Mouse (Mus musculus): Measurements from ENCODE around the gene Gne. TPM values are rescaled to one million over a fixed set of nuclear protein-coding genes. Genes with fewer than 3 reads are reported as not detected.
"Not testable (repeated sequence)": the region's sequence is repeated elsewhere in the genome, so short reads cannot be mapped to it uniquely, and the experiment has no call there.

Gene Gne
- polyA plus RNA-seq, 1 experiment, result 31.0 TPM

- H3K4me3 ChIP-seq (replicated peaks), result peak overlapping the region; percentile 85
These were observed 21.9 kb downstream of the Gne start for GRCm38 (mm10) chr4:44062062-44062461.

GRCm38 (mm10) chr4:44059674-44060073, 24.3 kb downstream of the Gne start:
- H3K36me3 ChIP-seq (replicated peaks; ENCODE audit: low read length), result peaks cover 78% of the 10 kb centered on the region
- TF ChIP-seq GATA1 (IDR thresholded peaks at IDR 0.05; ENCODE audit: borderline replicate concordance, low read length) (no peak), FLI1 (IDR thresholded peaks at IDR 0.05; ENCODE audit: low read length) (no peak)

More at GRCm38 (mm10) chr4:44062062-44062461, 21.9 kb downstream of the Gne start:
- no peaks in the 10 kb centered on the region for H3K9me3 ChIP-seq
- H3K27me3 ChIP-seq (replicated peaks), result no peaks in the 10 kb centered on the region
- H3K4me1 ChIP-seq, result peaks cover 44% of the 10 kb centered on the region
- peaks cover 68% of the 10 kb centered on the region for H3K36me3 ChIP-seq (replicated peaks; ENCODE audit: low read length)
- TF ChIP-seq GATA1 (IDR thresholded peaks at IDR 0.05; ENCODE audit: borderline replicate concordance, low read length), result no peak
- no peak for TF ChIP-seq FLI1 (IDR thresholded peaks at IDR 0.05; ENCODE audit: low read length)

GRCm38 (mm10) chr4:44049812-44050211, 34.2 kb downstream of the Gne start:
- TF ChIP-seq GATA1 (IDR thresholded peaks at IDR 0.05; ENCODE audit: borderline replicate concordance, low read length) (no peak), FLI1 (IDR thresholded peaks at IDR 0.05; ENCODE audit: low read length) (no peak)
- peaks cover 100% of the 10 kb centered on the region for H3K36me3 ChIP-seq (replicated peaks; ENCODE audit: low read length)
- H3K4me3 ChIP-seq (replicated peaks), result no peak overlapping the region
- H3K9me3 ChIP-seq, result no peaks in the 10 kb centered on the region
- peaks cover 9% of the 10 kb centered on the region for H3K4me1 ChIP-seq
- no peaks in the 10 kb centered on the region for H3K27me3 ChIP-seq (replicated peaks)

More at GRCm38 (mm10) chr4:44059674-44060073, 24.3 kb downstream of the Gne start:
- Histone ChIP-seq H3K4me3 (replicated peaks) (no peak overlapping the region), H3K9me3 (no peaks in the 10 kb centered on the region), H3K27me3 (replicated peaks) (no peaks in the 10 kb centered on the region), H3K4me1 (peaks cover 24% of the 10 kb centered on the region)

- Histone ChIP-seq H3K4me3 (replicated peaks) (no peak overlapping the region), H3K4me1 (peaks cover 4% of the 10 kb centered on the region), H3K9me3 (no peaks in the 10 kb centered on the region), H3K36me3 (replicated peaks; ENCODE audit: low read length) (peaks cover 98% of the 10 kb centered on the region), H3K27me3 (replicated peaks) (no peaks in the 10 kb centered on the region)
- no peak for TF ChIP-seq GATA1 (IDR thresholded peaks at IDR 0.05; ENCODE audit: borderline replicate concordance, low read length)
- TF ChIP-seq FLI1 (IDR thresholded peaks at IDR 0.05; ENCODE audit: low read length), result no peak
These were observed 37.9 kb downstream of the Gne start for GRCm38 (mm10) chr4:44046066-44046465.

GRCm38 (mm10) chr4:44044685-44045356, 39.2 kb downstream of the Gne start:
- peaks cover 98% of the 10 kb centered on the region for H3K36me3 ChIP-seq (replicated peaks; ENCODE audit: low read length)
- H3K4me3 ChIP-seq (replicated peaks), result no peak overlapping the region
- no peaks in the 10 kb centered on the region for H3K27me3 ChIP-seq (replicated peaks)
- no peak for TF ChIP-seq GATA1 (IDR thresholded peaks at IDR 0.05; ENCODE audit: borderline replicate concordance, low read length)
- no peak for TF ChIP-seq FLI1 (IDR thresholded peaks at IDR 0.05; ENCODE audit: low read length)
- peaks cover 4% of the 10 kb centered on the region for H3K4me1 ChIP-seq
- no peaks in the 10 kb centered on the region for H3K9me3 ChIP-seq

- H3K36me3 ChIP-seq (replicated peaks; ENCODE audit: low read length), result peaks cover 98% of the 10 kb centered on the region
- H3K4me3 ChIP-seq (replicated peaks), result not testable (repeated sequence)
These were observed 40.8 kb downstream of the Gne start for GRCm38 (mm10) chr4:44043182-44043581.

GRCm38 (mm10) chr4:44042429-44042828, 41.5 kb downstream of the Gne start:
- no peaks in the 10 kb centered on the region for H3K27me3 ChIP-seq (replicated peaks)
- no peaks in the 10 kb centered on the region for H3K9me3 ChIP-seq
- no peak overlapping the region for H3K4me3 ChIP-seq (replicated peaks)
- TF ChIP-seq FLI1 (IDR thresholded peaks at IDR 0.05; ENCODE audit: low read length), result no peak
- no peak for TF ChIP-seq GATA1 (IDR thresholded peaks at IDR 0.05; ENCODE audit: borderline replicate concordance, low read length)
- peaks cover 98% of the 10 kb centered on the region for H3K36me3 ChIP-seq (replicated peaks; ENCODE audit: low read length)
- H3K4me1 ChIP-seq, result no peaks in the 10 kb centered on the region; the same call in 1 of the 2 replicates

More at GRCm38 (mm10) chr4:44043182-44043581, 40.8 kb downstream of the Gne start:
- H3K9me3 ChIP-seq; H3K4me1 ChIP-seq; H3K27me3 ChIP-seq (replicated peaks): not testable (repeated sequence)

GRCm38 (mm10) chr4:44040802-44041201, 43.2 kb downstream of the Gne start:
- no peaks in the 10 kb centered on the region for H3K27me3 ChIP-seq (replicated peaks)
- H3K4me3 ChIP-seq (replicated peaks), result no peak overlapping the region
- no peak for TF ChIP-seq GATA1 (IDR thresholded peaks at IDR 0.05; ENCODE audit: borderline replicate concordance, low read length)
- TF ChIP-seq FLI1 (IDR thresholded peaks at IDR 0.05; ENCODE audit: low read length), result no peak
- H3K9me3 ChIP-seq, result no peaks in the 10 kb centered on the region
- H3K36me3 ChIP-seq (replicated peaks; ENCODE audit: low read length), result peaks cover 98% of the 10 kb centered on the region
- H3K4me1 ChIP-seq, result peaks cover 4% of the 10 kb centered on the region

GRCm38 (mm10) chr4:44036455-44036854, 47.5 kb downstream of the Gne start:
- no peak for TF ChIP-seq GATA1 (IDR thresholded peaks at IDR 0.05; ENCODE audit: borderline replicate concordance, low read length)
- no peak for TF ChIP-seq FLI1 (IDR thresholded peaks at IDR 0.05; ENCODE audit: low read length)
- peaks cover 100% of the 10 kb centered on the region for H3K36me3 ChIP-seq (replicated peaks; ENCODE audit: low read length)

GRCm38 (mm10) chr4:44031521-44031920, 52.5 kb downstream of the Gne start:
- Histone ChIP-seq H3K4me1 (peaks cover 68% of the 10 kb centered on the region), H3K4me3 (replicated peaks) (no peak overlapping the region), H3K36me3 (replicated peaks; ENCODE audit: low read length) (peaks cover 100% of the 10 kb centered on the region), H3K27me3 (replicated peaks) (no peaks in the 10 kb centered on the region), H3K9me3 (no peaks in the 10 kb centered on the region)
- TF ChIP-seq GATA1 (IDR thresholded peaks at IDR 0.05; ENCODE audit: borderline replicate concordance, low read length), result no peak
- no peak for TF ChIP-seq FLI1 (IDR thresholded peaks at IDR 0.05; ENCODE audit: low read length)

More at GRCm38 (mm10) chr4:44036455-44036854, 47.5 kb downstream of the Gne start:
- H3K4me3 ChIP-seq (replicated peaks), result no peak overlapping the region
- no peaks in the 10 kb centered on the region for H3K9me3 ChIP-seq
- peaks cover 32% of the 10 kb centered on the region for H3K4me1 ChIP-seq
- no peaks in the 10 kb centered on the region for H3K27me3 ChIP-seq (replicated peaks)
